Mouse (Mus musculus) gastrocnemius, postnatal 25 days (tissue): ENCODE data around the gene BC048403. TPM values are rescaled to one million over a fixed set of nuclear protein-coding genes. Genes with fewer than 3 reads are reported as not detected.
"Not testable (repeated sequence)": the region's sequence is repeated elsewhere in the genome, so short reads cannot be mapped to it uniquely, and the experiment has no call there.

Source experiments
- DNase-seq: peaks from one replicate; pipeline ENCODE4 v3.0.0; 2022
- total RNA-seq, 2 experiments: library from RNA; stranded (reverse); gene quantifications; 1 replicate in 1 of 2; 2 replicates in 1 of 2; pipeline ENCODE4 v1.2.3; 2021

BC048403 gene
- total RNA-seq, 2 experiments from 2014 or later: 0.86 to 1.5 TPM

- no peak for DNase-seq
Measured at GRCm38 (mm10) chr10:121756677-121757076, 16.9 kb downstream of the BC048403 start.

- DNase-seq: no peak
Measured at GRCm38 (mm10) chr10:121759095-121759494, 19.4 kb downstream of the BC048403 start.

- DNase-seq: peak; percentile 20
Measured at GRCm38 (mm10) chr10:121762141-121762540, 22.4 kb downstream of the BC048403 start.

- no peak for DNase-seq
Measured at GRCm38 (mm10) chr10:121763191-121763590, 23.5 kb downstream of the BC048403 start.

GRCm38 (mm10) chr10:121764469-121765173, 24.9 kb downstream of the BC048403 start:
- DNase-seq: no peak

- no peak for DNase-seq
Measured at GRCm38 (mm10) chr10:121765174-121766057, 25.7 kb downstream of the BC048403 start.

- not testable (repeated sequence) for DNase-seq
Measured at GRCm38 (mm10) chr10:121767295-121767694, 27.6 kb downstream of the BC048403 start.

GRCm38 (mm10) chr10:121769711-121770110, 30.0 kb downstream of the BC048403 start:
- no peak for DNase-seq

DNA sequence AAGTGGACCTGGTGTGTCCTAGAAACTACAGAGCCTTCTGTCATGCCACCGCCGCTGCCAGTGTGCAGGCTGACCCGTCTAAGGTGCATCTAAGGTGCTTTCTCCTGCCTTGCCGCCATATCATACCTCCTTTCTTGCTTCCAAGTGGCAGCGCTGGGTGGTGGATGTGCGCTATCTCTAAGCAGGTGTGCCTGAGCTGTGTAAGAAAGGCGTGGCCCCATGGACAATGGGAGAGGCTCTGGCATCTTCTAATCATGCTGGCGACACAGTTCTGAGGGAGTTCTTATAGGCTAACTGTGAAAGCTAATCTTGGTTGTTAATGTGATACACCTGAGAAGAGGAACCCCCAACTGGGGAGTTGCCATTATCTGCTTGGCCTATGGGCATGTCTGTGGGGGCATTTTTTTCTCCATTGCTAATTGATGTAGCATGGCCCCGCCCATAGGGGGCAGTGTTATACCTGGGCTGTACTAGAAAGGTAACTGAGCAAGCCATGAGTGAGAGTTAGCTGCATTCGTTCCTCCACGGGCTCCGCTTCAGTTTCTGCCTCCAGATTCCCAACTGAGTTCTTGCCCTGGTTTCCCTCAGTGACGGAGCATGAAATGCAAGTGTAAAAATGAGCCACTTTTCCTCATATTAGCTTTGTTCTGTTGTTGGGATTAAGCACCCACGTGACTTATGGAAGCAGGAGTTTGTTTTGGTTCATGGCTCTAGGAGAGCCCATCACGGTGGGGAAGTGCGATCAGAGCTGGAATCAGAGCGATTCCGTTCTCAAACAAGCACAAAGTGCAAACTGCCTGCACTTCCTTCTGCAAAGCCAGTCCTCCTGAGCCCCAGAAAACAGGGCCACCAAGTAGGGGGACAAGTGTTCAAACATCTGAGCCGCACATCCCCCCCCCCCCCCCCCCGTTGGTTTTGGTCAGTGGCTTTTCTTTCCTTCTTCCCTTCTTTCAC, 31.2 kb downstream of the BC048403 start:
- no peak for DNase-seq

DNA sequence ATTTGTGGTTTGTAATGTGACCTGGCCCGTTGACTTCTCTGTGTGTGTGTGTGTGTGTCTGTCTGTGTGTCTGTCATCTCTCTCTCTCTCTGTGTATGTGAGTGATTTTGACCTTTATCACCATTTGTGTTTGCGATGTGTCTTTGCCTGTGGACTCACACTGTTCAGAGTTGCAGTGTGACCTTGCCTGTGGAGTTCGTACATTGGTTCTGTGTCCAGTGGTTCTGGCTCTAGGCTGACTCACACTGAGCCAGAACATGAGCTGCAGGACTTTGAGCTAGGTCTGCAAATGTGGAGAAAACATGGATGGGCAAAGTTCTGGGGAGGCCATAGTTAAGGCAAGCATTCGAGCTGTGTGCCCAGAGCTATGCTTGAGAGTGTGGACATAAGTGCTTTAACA, 34.1 kb downstream of the BC048403 start:
- DNase-seq: no peak

- DNase-seq: no peak
Measured at GRCm38 (mm10) chr10:121775990-121776389, 36.3 kb downstream of the BC048403 start.

DNA sequence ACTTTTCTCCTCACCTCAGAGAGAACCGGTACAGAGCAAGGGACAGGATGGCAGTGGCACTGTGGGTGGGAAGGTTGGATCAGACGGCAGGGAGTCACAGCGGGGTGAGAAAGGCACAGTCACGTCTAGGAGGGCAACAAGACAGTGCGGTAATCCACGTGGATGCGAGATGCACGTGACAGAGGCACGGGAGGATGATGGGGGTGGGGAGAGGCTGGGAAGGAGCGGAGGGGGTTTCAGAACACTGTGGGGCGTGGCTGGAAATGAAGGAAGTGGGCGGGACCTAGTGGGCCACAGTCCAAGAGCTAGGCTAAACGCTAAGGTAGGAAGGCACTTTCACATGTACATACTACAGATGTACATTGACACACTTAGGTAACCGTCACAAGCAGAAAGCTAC, 41.4 kb downstream of the BC048403 start:
- DNase-seq: no peak

DNA sequence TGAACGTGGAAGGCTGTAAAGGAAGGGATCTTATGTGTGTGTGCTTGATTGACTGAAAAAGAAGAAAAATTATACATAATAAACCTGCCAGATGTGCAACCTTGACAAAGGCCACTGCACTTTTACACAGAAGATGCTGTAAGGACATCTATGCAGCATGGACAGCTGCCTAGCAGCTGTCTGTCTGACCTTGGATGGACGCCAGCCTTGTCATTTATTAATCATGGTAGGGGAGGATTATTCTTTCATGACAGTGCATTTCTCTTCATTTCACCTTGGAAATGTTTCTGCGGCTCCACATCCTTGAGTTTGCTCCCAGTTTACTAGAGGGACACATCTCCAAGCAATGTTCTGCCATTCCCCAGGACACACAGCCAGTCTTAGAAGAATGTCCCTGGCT, 48.8 kb downstream of the BC048403 start:
- no peak for DNase-seq

DNA sequence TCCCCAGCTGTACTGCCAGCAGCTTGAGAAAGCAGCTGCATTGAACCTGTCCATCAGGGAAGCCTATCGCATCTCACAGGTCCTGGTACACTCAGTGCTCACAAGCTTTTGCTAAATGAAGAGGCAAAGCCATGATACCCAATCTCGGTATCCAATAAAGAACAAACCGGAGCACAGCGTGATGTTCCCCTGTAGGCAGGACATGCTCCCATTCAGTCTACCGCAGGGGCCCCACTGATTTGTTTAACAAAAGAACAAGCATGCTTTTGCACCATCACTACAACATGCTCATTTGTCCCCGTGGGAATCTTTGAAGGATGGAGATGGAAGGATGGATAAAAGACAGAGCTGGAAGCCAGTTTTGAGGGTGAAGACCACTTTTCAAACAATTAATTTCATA, 50.3 kb downstream of the BC048403 start:
- DNase-seq: no peak

- no peak for DNase-seq
Measured at GRCm38 (mm10) chr10:121792661-121793060, 52.9 kb downstream of the BC048403 start.

DNA sequence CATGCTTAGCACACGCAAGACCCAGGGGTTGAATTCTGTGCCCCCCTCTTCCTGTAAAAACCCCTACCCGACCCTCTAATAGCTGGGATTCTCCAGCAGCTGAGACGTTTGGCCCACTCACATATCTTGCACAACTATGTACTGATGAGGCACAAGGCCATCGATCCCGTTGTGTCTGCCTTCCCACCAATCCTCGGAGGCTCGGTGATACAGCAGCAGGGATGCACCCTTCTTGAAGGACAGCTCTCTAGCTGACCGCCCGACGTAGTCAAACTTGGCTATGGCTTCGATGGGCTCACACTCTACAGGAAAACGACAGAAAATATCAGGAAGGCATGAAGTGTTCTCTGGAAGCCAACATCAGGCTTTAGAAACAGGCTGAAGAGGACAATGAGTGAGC, 54.7 kb downstream of the BC048403 start:
- DNase-seq: no peak

DNA sequence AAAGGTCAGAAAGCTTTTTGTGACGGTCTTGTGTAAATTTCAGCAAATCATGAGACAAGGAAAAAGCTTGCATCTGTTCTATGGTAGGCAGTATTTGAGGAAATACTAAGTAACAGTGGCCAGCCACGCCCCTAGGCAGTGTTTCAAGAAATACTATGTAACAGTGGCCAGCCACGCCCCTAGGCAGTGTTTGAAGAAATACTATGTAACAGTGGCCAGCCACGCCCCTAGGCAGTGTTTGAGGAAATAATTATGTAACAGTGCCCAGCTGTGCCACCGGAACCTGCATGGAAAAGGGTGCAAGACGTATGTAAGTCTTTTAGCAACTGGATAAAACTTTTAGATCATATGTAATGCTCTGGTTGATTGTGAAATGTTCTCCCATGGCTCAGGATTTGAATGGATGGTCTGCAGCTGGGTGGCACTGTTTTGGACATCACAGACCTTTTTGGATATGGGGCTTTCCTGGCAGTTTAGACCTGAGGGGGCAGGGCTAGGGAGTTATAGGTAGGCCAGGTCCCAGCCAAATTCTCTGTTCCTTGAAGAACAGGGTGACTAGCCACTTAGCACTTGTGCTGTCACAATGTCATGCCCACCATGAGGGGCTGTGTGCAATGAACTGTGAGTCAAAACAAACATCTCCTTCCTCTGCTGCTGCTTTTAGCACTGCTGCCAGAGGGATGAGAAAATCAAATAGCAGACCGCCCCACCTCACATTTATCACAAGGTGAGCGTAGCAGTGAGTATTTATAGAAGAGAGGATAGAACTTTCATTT, 56.5 kb downstream of the BC048403 start:
- DNase-seq: no peak

- DNase-seq: no peak
Measured at GRCm38 (mm10) chr10:121800041-121800440, 60.3 kb downstream of the BC048403 start.
